Mouse (Mus musculus) kidney, adult 9 months (tissue): ENCODE data around the gene Susd3.

Source experiments
- DNase-seq: peaks from one replicate; pipeline ENCODE4 v3.0.0; 2022

Susd3 gene

DNA sequence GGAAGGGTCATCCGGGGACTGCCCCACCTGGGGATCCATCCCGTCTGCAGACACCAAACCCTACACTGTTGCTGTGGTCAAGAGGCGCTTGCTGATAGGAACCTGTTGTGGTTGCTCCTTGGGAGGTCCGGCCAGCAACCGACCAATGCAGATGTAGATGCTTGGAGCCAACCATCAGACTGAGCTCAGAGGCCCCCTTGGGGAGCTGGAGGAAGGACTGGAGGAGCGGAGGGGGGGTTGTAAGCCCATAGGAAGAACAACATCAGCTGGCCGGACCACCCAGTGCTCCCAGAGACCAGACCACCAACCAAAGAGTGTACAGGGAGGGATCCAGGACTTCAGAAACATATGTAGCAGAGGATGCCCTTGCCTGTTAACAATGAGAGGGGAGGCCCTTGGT, 39.2 kb downstream of the Susd3 start:
- no peak for DNase-seq

- DNase-seq: no peak
Observed at GRCm38 (mm10) chr13:49206341-49206740, 42.2 kb downstream of the Susd3 start.

DNA sequence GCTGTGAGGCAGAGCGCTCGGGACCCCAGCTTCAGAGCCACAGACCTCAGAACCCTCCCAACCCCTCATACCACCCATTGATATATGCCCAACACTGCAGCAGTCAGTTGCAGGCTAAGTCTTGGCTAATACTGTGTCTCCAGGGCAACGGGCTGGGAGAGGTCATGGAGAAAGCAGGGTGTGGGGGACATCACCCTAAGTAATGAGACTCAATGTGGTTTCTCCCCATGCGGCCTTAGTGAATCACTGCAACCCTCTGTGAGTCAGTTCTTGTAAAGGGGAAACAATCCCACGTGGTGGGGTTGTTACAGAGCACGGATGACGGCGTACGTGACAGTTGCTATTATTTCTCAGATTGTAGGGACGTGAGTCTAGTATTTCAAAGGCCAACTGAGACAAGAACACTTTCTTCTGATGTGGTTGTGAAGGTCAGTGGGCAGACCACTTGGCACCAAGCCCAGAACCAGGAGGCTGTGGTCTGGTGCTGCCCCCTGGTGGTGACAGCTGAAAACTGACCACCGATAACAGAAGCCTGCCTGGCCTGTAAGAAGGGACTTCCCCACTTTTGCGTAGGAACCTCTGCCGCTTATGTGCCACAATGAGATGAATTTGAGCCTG, 43.0 kb downstream of the Susd3 start:
- DNase-seq: peak; percentile 85

- DNase-seq: no peak
Observed at GRCm38 (mm10) chr13:49202556-49202955, 46.0 kb downstream of the Susd3 start.

- no peak for DNase-seq
Observed at GRCm38 (mm10) chr13:49200688-49201087, 47.8 kb downstream of the Susd3 start.

DNA sequence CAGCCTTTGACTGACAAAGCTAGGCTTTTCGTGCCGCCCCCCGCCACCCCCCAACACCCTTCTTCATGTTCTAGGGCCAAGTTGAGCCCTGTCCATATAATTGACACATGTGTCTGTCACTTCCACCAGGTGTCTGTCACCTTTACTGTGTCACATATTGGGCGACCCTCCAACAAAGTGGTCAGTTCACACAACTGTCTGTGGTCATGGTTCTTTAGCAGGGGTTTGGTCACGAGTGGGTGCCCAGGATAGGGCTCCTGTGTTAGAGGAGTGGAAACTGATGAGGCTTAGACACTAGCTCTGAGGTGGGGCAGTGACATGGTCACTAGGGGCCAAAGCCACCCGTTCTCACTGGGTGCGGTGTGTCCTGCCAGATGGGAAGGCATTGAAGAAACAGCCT, 48.6 kb downstream of the Susd3 start:
- no peak for DNase-seq

- no peak for DNase-seq
Observed at GRCm38 (mm10) chr13:49198734-49199133, 49.8 kb downstream of the Susd3 start.

GRCm38 (mm10) chr13:49196766-49197165, 51.7 kb downstream of the Susd3 start:
- no peak for DNase-seq

- DNase-seq: no peak
Observed at GRCm38 (mm10) chr13:49196211-49196610, 52.3 kb downstream of the Susd3 start.

GRCm38 (mm10) chr13:49195651-49196050, 52.9 kb downstream of the Susd3 start:
- no peak for DNase-seq

GRCm38 (mm10) chr13:49194811-49195210, 53.7 kb downstream of the Susd3 start:
- no peak for DNase-seq

DNA sequence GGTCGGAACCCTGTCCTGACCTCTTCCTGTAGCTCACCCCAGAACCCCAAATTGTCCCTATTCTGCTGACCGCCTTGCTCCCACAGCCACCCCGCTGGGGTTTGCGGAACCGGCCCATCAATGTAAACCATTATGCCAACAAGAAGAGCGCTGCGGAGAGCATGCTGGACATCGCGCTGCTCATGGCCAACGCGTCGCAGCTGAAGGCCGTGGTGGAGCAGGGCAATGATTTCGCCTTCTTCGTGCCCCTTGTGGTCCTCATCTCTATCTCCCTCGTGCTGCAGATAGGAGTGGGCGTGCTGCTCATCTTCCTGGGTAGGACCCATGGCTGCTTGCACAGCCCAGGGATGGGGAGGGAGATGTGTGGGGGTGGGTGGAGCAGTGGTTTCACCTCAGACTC, 54.9 kb downstream of the Susd3 start:
- no peak for DNase-seq

- DNase-seq: peak; percentile 56
Observed at GRCm38 (mm10) chr13:49192156-49192855, 56.2 kb downstream of the Susd3 start.

DNA sequence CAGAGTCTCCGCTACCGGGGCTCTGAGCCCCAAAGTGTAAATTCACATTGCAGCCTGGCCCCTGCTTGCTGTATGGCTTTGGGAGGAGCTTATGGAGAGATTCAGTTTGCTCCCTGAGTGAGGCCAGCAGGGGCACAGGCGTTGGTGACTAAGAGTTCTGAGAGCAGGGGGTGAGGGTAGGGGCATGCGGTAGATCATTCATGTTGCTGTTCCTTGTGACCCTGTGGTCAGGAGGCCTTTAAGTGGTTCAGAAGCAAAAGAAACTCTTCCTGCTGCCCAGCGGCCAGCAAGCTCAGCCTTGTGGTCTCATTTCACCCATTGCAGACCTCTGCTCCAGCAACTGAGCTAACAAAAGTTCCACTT, 56.9 kb downstream of the Susd3 start:
- no peak for DNase-seq

GRCm38 (mm10) chr13:49190876-49191672, 57.4 kb downstream of the Susd3 start:
- peak; percentile 88 for DNase-seq

GRCm38 (mm10) chr13:49189970-49190870, 58.3 kb downstream of the Susd3 start:
- DNase-seq: peak; percentile 92

- DNase-seq: peak; percentile 43
Observed at GRCm38 (mm10) chr13:49188966-49189360, 59.5 kb downstream of the Susd3 start.

GRCm38 (mm10) chr13:49188219-49188965, 60.1 kb downstream of the Susd3 start:
- DNase-seq: no peak

GRCm38 (mm10) chr13:49187288-49188218, 61.0 kb downstream of the Susd3 start, which contains the start of gene Ninj1:
Gene Ninj1 (plus strand): TSS chr13:49187485.
- DNase-seq: peak; percentile 86

- DNase-seq: no peak
Observed at GRCm38 (mm10) chr13:49186798-49187287, 61.7 kb downstream of the Susd3 start.

DNA sequence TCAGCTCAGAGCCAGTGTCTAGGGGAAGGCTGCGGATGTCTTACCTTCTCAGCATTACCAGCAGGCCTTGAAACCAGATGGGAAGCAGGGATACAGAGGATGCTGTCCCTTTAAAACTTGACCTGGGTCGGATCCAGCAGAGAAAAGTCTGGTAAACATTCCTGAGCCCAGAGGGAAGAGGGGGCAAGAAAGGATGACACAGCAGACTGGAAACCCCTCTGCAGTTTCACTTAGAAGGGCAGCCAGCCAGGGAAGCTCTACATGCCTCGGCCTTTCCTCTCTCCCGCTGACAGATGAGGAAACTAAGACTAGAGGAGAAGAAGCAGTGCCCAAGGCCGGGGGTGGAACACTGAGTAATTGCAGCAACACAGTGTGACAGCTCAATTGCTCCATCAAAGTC, 64.9 kb downstream of the Susd3 start:
- DNase-seq: peak; percentile 40
